Mouse (Mus musculus): ENCODE results near the gene Svbp.

Svbp gene

GRCm38 (mm10) chr4:119194909-119195581 lies at the start of gene Svbp:
Gene Svbp, plus strand, starts transcription at chr4:119195306.
- in situ Hi-C loops (cut with MboI, MseI) = no loop called here

- in situ Hi-C loops (cut with MboI, MseI) = no loop called here
Measured at GRCm38 (mm10) chr4:119146816-119147215, 48.3 kb upstream of the Svbp start.

GRCm38 (mm10) chr4:119147347-119147746 lies 47.8 kb upstream of the Svbp start:
- in situ Hi-C loops (cut with MboI, MseI) = no loop called here

- in situ Hi-C loops (cut with MboI, MseI) = no loop called here
Measured at GRCm38 (mm10) chr4:119148741-119149140, 46.4 kb upstream of the Svbp start.

GRCm38 (mm10) chr4:119157186-119157585 lies 37.9 kb upstream of the Svbp start:
- in situ Hi-C loops (cut with MboI, MseI) = no loop called here

- in situ Hi-C loops (cut with MboI, MseI) = no loop called here
Measured at GRCm38 (mm10) chr4:119157891-119158290, 37.2 kb upstream of the Svbp start.

GRCm38 (mm10) chr4:119161358-119161757 lies 33.7 kb upstream of the Svbp start:
- in situ Hi-C loops (cut with MboI, MseI) = no loop called here

- in situ Hi-C loops (cut with MboI, MseI) = no loop called here
Measured at GRCm38 (mm10) chr4:119162990-119163389, 32.1 kb upstream of the Svbp start.

GRCm38 (mm10) chr4:119165916-119166315 lies 29.2 kb upstream of the Svbp start:
- in situ Hi-C loops (cut with MboI, MseI) = loop anchor here (5.0 kb wide), 1 partner anchor 159 kb away; no protein-coding TSS in a partner anchor

GRCm38 (mm10) chr4:119167068-119167467 lies 28.0 kb upstream of the Svbp start:
- in situ Hi-C loops (cut with MboI, MseI) = loop anchor here (5.0 kb wide), 1 partner anchor 160 kb away; no protein-coding TSS in a partner anchor

GRCm38 (mm10) chr4:119167663-119168062 lies 27.4 kb upstream of the Svbp start:
- in situ Hi-C loops (cut with MboI, MseI) = loop anchor here (5.0 kb wide), 1 partner anchor 160 kb away; no protein-coding TSS in a partner anchor

- in situ Hi-C loops (cut with MboI, MseI) = loop anchor here (5.0 to 10.0 kb wide), 2 partner anchors 66 to 1628 kb away; partner anchors contain the start of gene Slc2a1
Measured at GRCm38 (mm10) chr4:119172919-119173650, 22.0 kb upstream of the Svbp start.

GRCm38 (mm10) chr4:119173851-119174453 lies 21.2 kb upstream of the Svbp start, which contains the start of gene Zfp691:
Gene Zfp691, minus strand, starts transcription at chr4:119174195.
- in situ Hi-C loops (cut with MboI, MseI) = loop anchor here (5.0 to 10.0 kb wide), 2 partner anchors 67 to 1629 kb away; partner anchors contain the start of gene Slc2a1

GRCm38 (mm10) chr4:119177702-119178101 lies 17.4 kb upstream of the Svbp start:
- in situ Hi-C loops (cut with MboI, MseI) = loop anchor here (10.0 kb wide), 1 partner anchor 1633 kb away; no protein-coding TSS in a partner anchor

GRCm38 (mm10) chr4:119178331-119178730 lies 16.8 kb upstream of the Svbp start:
- in situ Hi-C loops (cut with MboI, MseI) = loop anchor here (10.0 kb wide), 1 partner anchor 1634 kb away; no protein-coding TSS in a partner anchor

GRCm38 (mm10) chr4:119180133-119180707 lies 14.9 kb upstream of the Svbp start:
- in situ Hi-C loops (cut with MboI, MseI) = loop anchor here (5.0 kb wide), 1 partner anchor 558 kb away; the partner anchor contains the start of genes Cfap57 and Ebna1bp2

GRCm38 (mm10) chr4:119181456-119181855 lies 13.7 kb upstream of the Svbp start:
- in situ Hi-C loops (cut with MboI, MseI) = loop anchor here (5.0 kb wide), 1 partner anchor 559 kb away; the partner anchor contains the start of genes Cfap57 and Ebna1bp2

- in situ Hi-C loops (cut with MboI, MseI) = loop anchor here (5.0 kb wide), 1 partner anchor 561 kb away; the partner anchor contains the start of genes Cfap57 and Ebna1bp2
Measured at GRCm38 (mm10) chr4:119183525-119183924, 11.6 kb upstream of the Svbp start.

- in situ Hi-C loops (cut with MboI, MseI) = no loop called here
Measured at GRCm38 (mm10) chr4:119185771-119186170, 9.3 kb upstream of the Svbp start.

- in situ Hi-C loops (cut with MboI, MseI) = no loop called here
Measured at GRCm38 (mm10) chr4:119188060-119188785, 6.9 kb upstream of the Svbp start.

- in situ Hi-C loops (cut with MboI, MseI) = no loop called here
Measured at GRCm38 (mm10) chr4:119189392-119189791, 5.7 kb upstream of the Svbp start.
